Mouse (Mus musculus) right cerebral cortex, postnatal 10 days (tissue): ENCODE measurements around the gene Olfr854.

Experiments used
- DNase-seq, 2 experiments: peaks; one replicate each; pipeline ENCODE4 v3.0.0; 2021; ENCODE audit warnings: low spot score in 2 of 2

The Olfr854 gene

GRCm38 (mm10) chr9:19567282-19567681, at the start of gene Olfr854:
Gene Olfr854 (minus strand): TSS chr9:19567382.
- DNase-seq: no peak

- no peak for DNase-seq
Observed at GRCm38 (mm10) chr9:19582317-19582716, 15.1 kb upstream of the Olfr854 start, which contains the start of gene Olfr855. Gene Olfr855 (plus strand): TSS chr9:19582617.

GRCm38 (mm10) chr9:19540976-19541375, 26.2 kb downstream of the Olfr854 start, which contains the start of gene Olfr853:
Gene Olfr853 (minus strand): TSS chr9:19541076.
- DNase-seq: no peak
